Mouse (Mus musculus) liver, embryonic 15.5 days (tissue): ENCODE measurements around the gene Rapgef6. TPM values are rescaled to one million over a fixed set of nuclear protein-coding genes. Genes with fewer than 3 reads are reported as not detected.

Source experiments
- ATAC-seq: fragments of 200-750 bp; cut with Nextera tagmentation; 2 replicates; pipeline ENCODE4 v1.8.0; 2017; ENCODE audit warnings: moderate number of reproducible peaks, mild to moderate bottlenecking, moderate library complexity; ENCODE audit not compliant: insufficient read depth
- H3K27ac ChIP-seq: fragments of 300-500 bp; sonication (generic); replicated peaks from 2 replicates; pipeline ENCODE4 v1.5.1; 2015; ENCODE audit warnings: mild to moderate bottlenecking, inconsistent platforms
- H3K27me3 ChIP-seq: fragments of 300-500 bp; sonication (generic); 2 replicates; pipeline ENCODE4 v1.6.1; 2015; ENCODE audit warnings: mild to moderate bottlenecking, inconsistent platforms
- H3K36me3 ChIP-seq: fragments of 300-500 bp; sonication (generic); replicated peaks from 2 replicates; pipeline ENCODE4 v1.6.1; 2015; ENCODE audit warnings: moderate library complexity, mild to moderate bottlenecking, inconsistent platforms
- H3K4me1 ChIP-seq: fragments of 300-500 bp; sonication (generic); replicated peaks from 2 replicates; pipeline ENCODE4 v1.6.1; 2015; ENCODE audit warnings: inconsistent platforms
- H3K4me2 ChIP-seq: fragments of 300-500 bp; sonication (generic); 2 replicates; pipeline ENCODE4 v1.6.1; 2015; ENCODE audit warnings: moderate library complexity, mild to moderate bottlenecking, inconsistent platforms
- H3K4me3 ChIP-seq: fragments of 300-500 bp; sonication (generic); replicated peaks from 2 replicates; pipeline ENCODE4 v1.5.1; 2015; ENCODE audit warnings: mild to moderate bottlenecking, inconsistent platforms
- H3K9ac ChIP-seq: fragments of 300-500 bp; sonication (generic); 2 replicates; pipeline ENCODE4 v1.6.1; 2015; ENCODE audit warnings: moderate library complexity, mild to moderate bottlenecking, inconsistent platforms
- H3K9me3 ChIP-seq: fragments of 300-500 bp; sonication (generic); replicated peaks from 2 replicates; pipeline ENCODE4 v1.6.1; 2016; ENCODE audit warnings: inconsistent platforms
- WGBS: fragments of 180-500 bp; shearing (Covaris S2); methylation state at CpG from one replicate; pipeline ENCODE4 v1.1.7; 2015; ENCODE audit warnings: mixed read lengths; ENCODE audit not compliant: insufficient replicate concordance; 5-methylcytosine and 5-hydroxymethylcytosine counted together
- polyA plus RNA-seq: library from polyadenylated mRNA; unstranded; fragments of >200 nt; fragmentation: Nextera tagmentation; extraction: Ambion mirVana; gene quantifications from 2 replicates; pipeline ENCODE4 v1.2.1, GENCODE M21; 2015

Rapgef6 gene
- polyA plus RNA-seq, 1 experiment from 2014 or later, result 20.9 TPM

DNA sequence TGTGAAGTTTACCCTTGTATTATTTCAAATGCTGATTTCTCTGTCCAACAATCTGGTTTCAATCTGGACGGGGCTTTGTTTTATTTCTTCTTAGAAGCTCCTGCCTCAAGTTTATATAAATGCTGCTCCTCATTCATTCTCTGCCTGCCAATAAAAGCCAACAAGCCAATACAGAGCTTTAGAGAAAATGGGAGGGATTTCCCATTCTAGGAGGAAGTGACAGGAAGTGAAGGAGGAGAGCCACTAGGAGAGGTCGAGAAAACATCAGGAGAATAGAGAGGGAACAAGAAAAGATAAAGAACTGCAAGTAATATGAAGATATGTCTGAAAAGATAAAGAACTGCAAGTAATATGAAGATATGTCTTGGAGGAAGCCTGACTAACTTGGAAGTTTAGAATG, 190.2 kb downstream of the Rapgef6 start:
- Histone ChIP-seq H3K9ac (no peak overlapping the region), H3K36me3 (peaks cover 8% of the 10 kb centered on the region; the same call in 1 of the 2 replicates), H3K4me2 (no peak overlapping the region), H3K4me1 (no peaks in the 10 kb centered on the region), H3K27ac (no peak overlapping the region), H3K9me3 (no peaks in the 10 kb centered on the region), H3K4me3 (no peak overlapping the region), H3K27me3 (no peaks in the 10 kb centered on the region)
- ATAC-seq, result no peak
- WGBS, result 54% methylated on average over 2 of the region's 2 CpGs

DNA sequence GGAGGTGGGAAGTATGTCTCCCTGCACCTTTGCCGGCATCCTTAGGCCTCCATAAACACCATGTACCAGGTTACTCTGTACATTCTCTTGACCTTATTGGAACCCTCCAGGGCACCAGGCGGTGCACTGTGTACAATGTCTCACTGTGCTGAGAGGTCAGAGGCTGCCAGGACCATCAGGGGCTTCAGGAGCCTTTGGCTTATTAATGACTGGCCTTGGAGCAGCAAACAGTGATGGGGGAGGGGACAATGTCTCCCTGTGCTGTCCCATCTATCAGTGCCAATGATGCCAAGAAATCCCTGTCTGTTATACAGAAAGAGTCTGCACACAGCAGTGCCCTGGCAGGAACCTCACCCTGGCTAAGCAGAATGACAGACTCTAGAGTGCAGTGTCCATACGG, 195.2 kb downstream of the Rapgef6 start:
- H3K9me3 ChIP-seq, result no peaks in the 10 kb centered on the region
- no peaks in the 10 kb centered on the region for H3K27me3 ChIP-seq
- WGBS, result 79% methylated on average over 3 of the region's 3 CpGs
- H3K4me1 ChIP-seq, result no peaks in the 10 kb centered on the region
- no peak overlapping the region for H3K4me3 ChIP-seq
- no peak overlapping the region for H3K9ac ChIP-seq
- H3K36me3 ChIP-seq, result peaks cover 28% of the 10 kb centered on the region
- H3K27ac ChIP-seq, result no peak overlapping the region
- H3K4me2 ChIP-seq, result no peak overlapping the region
- no peak for ATAC-seq

DNA sequence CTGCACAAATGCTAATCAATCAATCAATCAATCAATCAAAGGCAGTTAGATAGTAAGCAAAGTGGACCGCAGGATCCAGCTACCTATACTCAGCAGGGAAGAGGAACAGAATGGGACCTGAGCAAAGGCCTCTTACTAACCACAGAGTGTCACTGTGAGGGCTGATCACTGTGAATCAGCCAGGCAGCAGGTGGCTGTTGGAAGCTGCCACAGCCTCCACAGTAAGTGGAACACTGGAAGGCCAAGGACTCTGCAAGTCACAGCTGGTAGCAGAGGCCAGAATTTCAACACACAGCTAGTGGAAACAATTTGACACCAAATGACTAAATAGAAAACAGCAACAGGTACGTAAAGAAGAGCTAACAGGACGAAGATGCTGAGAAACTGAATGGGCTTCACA, 196.0 kb downstream of the Rapgef6 start:
- no peak overlapping the region for H3K27ac ChIP-seq
- H3K9me3 ChIP-seq, result no peaks in the 10 kb centered on the region
- no peaks in the 10 kb centered on the region for H3K4me1 ChIP-seq
- no peak overlapping the region for H3K9ac ChIP-seq
- no peak for ATAC-seq
- WGBS, result 73% methylated on average over 3 of the region's 3 CpGs
- H3K4me2 ChIP-seq, result no peak overlapping the region
- H3K27me3 ChIP-seq, result no peaks in the 10 kb centered on the region
- H3K4me3 ChIP-seq, result no peak overlapping the region
- H3K36me3 ChIP-seq, result peaks cover 30% of the 10 kb centered on the region

DNA sequence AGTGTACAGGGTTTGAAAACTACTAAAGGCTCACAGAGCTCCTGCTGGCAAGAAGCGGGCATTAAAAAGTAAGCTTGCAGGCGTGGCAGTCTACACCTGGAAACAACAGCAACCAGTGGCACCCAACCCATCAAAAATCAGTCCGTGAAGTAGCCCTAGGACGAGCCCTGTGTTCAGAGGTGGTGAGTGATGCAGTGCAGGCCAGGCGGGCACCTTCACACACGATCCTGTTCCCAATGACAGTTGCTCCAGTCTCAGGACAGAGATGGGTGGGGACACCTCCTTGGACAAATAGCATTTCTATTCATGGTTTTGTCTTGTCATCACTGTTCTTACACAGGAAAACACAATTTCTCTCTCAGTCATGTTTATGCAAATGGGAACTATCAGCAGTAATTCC, 199.4 kb downstream of the Rapgef6 start:
- Histone ChIP-seq H3K9me3 (no peaks in the 10 kb centered on the region), H3K4me2 (no peak overlapping the region), H3K36me3 (peaks cover 22% of the 10 kb centered on the region; the same call in 1 of the 2 replicates), H3K9ac (no peak overlapping the region), H3K27me3 (no peaks in the 10 kb centered on the region), H3K27ac (no peak overlapping the region), H3K4me3 (no peak overlapping the region), H3K4me1 (no peaks in the 10 kb centered on the region)
- WGBS, result 65% methylated on average over 6 of the region's 6 CpGs
- ATAC-seq, result no peak

DNA sequence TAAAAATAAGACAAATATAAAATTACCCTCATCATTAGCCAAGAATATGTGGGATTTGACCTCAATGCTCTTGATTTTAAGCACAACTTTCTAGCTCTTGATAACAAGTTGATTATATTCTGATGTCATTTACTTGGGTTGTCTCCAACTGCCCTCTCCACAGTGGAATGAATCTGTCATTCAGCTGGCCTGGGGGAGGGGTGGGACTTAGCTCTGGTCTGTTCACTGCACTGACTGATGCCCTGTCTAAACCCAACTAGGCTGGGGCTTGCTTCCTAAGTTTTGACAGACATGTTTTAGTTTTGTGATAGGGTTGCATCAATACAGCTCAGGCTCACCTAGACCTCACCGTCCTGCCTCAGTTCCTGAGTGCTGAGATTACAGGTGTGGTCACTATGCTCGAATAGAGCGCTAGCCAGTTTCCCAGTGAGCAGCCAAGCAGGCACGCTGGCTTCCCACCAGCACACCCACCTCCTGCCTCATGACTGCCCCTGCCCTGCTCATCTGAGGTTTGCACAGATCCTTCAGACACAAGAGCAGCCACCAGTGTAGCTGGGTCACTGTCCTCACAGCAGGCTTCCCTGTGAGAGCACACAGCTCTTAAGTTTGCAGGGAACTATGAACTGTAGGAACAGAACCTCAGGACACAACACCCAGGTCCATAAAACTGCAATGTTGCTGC, 201.8 kb downstream of the Rapgef6 start:
- no peak overlapping the region for H3K4me3 ChIP-seq
- H3K9ac ChIP-seq, result no peak overlapping the region
- WGBS, result 80% methylated on average over 4 of the region's 4 CpGs
- ATAC-seq, result no peak
- H3K27ac ChIP-seq, result no peak overlapping the region
- H3K36me3 ChIP-seq, result 0 out of 2 replicates have a peak, but pooled peaks cover 13% of the 10 kb centered on the region
- H3K4me2 ChIP-seq, result no peak overlapping the region
- no peaks in the 10 kb centered on the region for H3K9me3 ChIP-seq
- no peaks in the 10 kb centered on the region for H3K27me3 ChIP-seq
- H3K4me1 ChIP-seq, result no peaks in the 10 kb centered on the region; the same call in 1 of the 2 replicates

DNA sequence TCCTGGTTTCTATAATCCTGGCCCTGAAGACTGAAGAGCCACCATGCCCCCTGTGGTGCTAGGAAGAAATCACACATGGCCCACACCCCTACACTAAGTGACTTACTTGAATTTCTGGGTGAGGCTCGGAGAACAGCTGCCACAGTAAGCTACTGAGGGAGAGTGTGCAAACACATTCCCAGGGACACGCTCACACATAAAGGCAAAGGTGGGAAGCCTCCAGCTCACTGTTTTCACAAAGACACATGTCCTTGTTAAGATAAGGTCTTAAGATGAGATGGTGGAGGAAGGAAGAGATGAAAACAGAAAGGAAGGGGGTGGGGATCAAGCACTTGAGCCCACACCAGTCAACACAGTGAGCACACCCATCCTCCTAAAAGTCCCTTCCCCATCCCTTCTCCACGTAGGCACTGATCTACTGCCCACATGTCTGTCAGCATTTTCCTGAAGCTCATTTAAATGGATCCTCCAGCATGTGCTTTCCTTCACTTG, 204.0 kb downstream of the Rapgef6 start:
- Histone ChIP-seq H3K36me3 (0 out of 2 replicates have a peak, but pooled peaks cover 13% of the 10 kb centered on the region), H3K4me3 (no peak overlapping the region), H3K9ac (no peak overlapping the region), H3K9me3 (no peaks in the 10 kb centered on the region), H3K4me2 (no peak overlapping the region), H3K27ac (no peak overlapping the region), H3K4me1 (peaks cover 3% of the 10 kb centered on the region), H3K27me3 (no peaks in the 10 kb centered on the region)
- ATAC-seq, result no peak
- 45% methylated on average over 3 of the region's 3 CpGs for WGBS

DNA sequence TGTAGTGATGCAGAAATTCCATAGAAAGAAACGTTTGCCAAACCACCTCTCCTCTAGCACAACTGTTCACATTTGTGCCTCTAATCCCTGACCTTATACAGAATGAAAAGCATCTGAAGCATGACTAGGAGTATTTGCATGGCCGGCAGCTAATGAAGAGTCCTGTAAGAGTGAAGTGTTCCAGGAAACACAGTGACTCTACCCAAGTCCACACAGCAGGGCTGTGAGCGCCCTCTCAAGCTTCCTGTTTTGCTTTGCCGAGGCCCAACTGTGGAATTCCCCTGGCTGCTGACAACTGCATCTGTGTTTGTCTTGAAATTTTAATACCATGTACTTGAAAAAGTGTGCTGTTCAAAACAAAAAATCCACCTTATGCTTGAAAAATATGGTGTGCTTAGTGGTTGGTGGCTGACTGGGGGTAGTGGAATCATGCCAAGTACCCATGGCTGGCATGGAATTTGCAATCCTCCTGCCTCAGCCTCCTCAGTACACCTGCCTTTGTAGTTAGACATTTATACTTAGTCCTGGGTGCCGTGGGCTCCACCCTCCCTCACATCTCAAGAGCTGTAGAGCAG, 204.8 kb downstream of the Rapgef6 start:
- 0 out of 2 replicates have a peak, but pooled peaks cover 6% of the 10 kb centered on the region for H3K36me3 ChIP-seq
- H3K4me1 ChIP-seq, result peaks cover 4% of the 10 kb centered on the region
- ATAC-seq, result no peak
- no peak overlapping the region for H3K9ac ChIP-seq
- no peak overlapping the region for H3K4me2 ChIP-seq
- 37% methylated on average over 5 of the region's 5 CpGs for WGBS
- H3K9me3 ChIP-seq, result no peaks in the 10 kb centered on the region
- H3K27me3 ChIP-seq, result no peaks in the 10 kb centered on the region
- no peak overlapping the region for H3K4me3 ChIP-seq
- H3K27ac ChIP-seq, result no peak overlapping the region

DNA sequence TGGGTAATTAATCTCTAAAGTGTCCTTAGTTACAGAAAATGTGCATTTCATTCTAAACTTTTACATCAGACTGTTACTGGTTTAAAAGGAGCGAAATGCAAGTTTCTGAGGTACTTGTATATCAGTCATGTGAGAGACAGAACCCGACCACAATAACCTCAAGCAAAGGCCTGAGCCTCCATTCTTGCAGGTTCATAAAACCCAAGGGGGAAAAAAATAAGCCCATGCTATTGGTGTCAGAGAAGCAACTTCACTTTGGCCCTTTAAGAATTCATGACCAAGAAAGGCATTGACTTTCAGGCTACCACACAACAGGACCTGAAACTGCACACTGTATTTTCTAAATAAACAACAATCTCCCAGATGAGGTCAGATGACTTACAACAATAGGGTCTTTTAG, 205.7 kb downstream of the Rapgef6 start:
- ATAC-seq, result no peak
- Histone ChIP-seq H3K9ac (no peak overlapping the region), H3K27me3 (no peaks in the 10 kb centered on the region), H3K4me3 (no peak overlapping the region), H3K4me2 (no peak overlapping the region), H3K4me1 (peaks cover 4% of the 10 kb centered on the region), H3K9me3 (no peaks in the 10 kb centered on the region), H3K27ac (no peak overlapping the region), H3K36me3 (0 out of 2 replicates have a peak, but pooled peaks cover under 1% of the 10 kb centered on the region)
- 46% methylated on average over 2 of the region's 2 CpGs for WGBS

DNA sequence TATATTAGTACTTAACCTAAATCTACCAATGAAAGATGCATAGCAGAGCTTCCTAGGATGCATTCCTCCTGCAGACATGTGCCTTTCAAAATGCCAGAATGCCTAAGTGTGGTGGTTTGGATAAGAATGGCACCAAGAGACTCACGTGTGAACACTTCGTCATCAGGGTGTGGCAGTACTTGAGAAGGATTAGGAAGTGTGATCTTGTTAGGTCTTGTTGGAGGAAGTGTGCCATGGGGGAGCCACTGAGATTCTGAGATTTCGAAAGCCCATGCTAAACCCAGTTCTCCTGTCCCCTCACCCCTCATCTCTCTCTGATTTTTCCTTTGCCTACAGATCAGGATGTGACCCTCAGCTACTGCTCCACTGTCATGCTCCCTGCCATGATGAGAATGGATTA, 206.7 kb downstream of the Rapgef6 start:
- Histone ChIP-seq H3K27me3 (no peaks in the 10 kb centered on the region), H3K9me3 (no peaks in the 10 kb centered on the region), H3K9ac (no peak overlapping the region), H3K4me2 (no peak overlapping the region), H3K4me3 (no peak overlapping the region), H3K36me3 (0 out of 2 replicates have a peak, but pooled peaks cover 7% of the 10 kb centered on the region), H3K27ac (no peak overlapping the region), H3K4me1 (peaks cover 4% of the 10 kb centered on the region)
- WGBS, result 57% methylated on average over 3 of the region's 3 CpGs
- ATAC-seq, result no peak

DNA sequence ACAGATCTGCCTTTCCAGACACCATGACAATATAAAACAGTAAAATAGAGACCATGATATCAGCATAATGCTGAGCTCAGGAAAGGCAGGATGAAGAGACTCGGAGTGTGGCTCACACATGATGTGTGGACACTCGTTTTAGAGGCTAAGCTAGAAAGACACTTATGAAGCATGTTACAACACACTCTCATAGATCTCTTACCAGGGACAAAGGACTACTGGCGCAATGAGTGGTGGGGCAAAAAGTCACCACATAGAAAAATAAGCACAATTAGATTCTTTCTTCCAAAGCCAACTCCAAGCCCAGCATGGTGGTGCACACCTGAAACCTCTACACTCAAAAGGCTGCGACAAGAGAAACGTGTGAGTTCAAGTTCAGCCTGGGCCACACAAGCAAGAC, 208.3 kb downstream of the Rapgef6 start:
- ATAC-seq, result no peak
- H3K9ac ChIP-seq, result no peak overlapping the region
- H3K9me3 ChIP-seq, result no peaks in the 10 kb centered on the region
- H3K4me2 ChIP-seq, result no peak overlapping the region
- H3K36me3 ChIP-seq, result peaks cover 8% of the 10 kb centered on the region; the same call in 1 of the 2 replicates
- H3K4me3 ChIP-seq, result no peak overlapping the region
- peaks cover 4% of the 10 kb centered on the region for H3K4me1 ChIP-seq
- no peaks in the 10 kb centered on the region for H3K27me3 ChIP-seq
- 64% methylated on average over 5 of the region's 5 CpGs for WGBS
- no peak overlapping the region for H3K27ac ChIP-seq

DNA sequence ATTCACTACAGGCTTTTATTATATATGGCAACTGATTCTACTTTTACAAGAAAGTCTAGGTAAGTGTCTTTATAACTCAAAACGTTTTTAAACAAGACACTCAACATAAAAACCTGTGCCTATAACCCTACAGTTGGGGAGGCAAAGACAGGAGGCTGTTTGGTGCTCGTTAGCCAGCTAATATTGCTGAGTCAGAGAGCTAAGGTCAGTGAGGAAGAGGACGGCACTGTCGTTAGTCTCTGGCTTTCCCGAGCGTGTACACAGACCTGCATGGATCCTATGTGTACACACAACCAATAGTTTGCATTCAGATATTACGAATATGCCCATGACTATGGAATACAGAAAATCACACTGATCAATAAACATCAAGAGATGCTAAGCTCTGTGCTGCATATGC, 208.7 kb downstream of the Rapgef6 start:
- H3K36me3 ChIP-seq, result peaks cover 8% of the 10 kb centered on the region; the same call in 1 of the 2 replicates
- H3K4me3 ChIP-seq, result no peak overlapping the region
- no peak overlapping the region for H3K9ac ChIP-seq
- H3K4me2 ChIP-seq, result no peak overlapping the region
- WGBS, result 46% methylated on average over 7 of the region's 7 CpGs
- no peaks in the 10 kb centered on the region for H3K27me3 ChIP-seq
- H3K4me1 ChIP-seq, result peaks cover 4% of the 10 kb centered on the region
- H3K9me3 ChIP-seq, result no peaks in the 10 kb centered on the region
- H3K27ac ChIP-seq, result no peak overlapping the region
- no peak for ATAC-seq
